Mouse (Mus musculus): ENCODE measurements around the gene Nrcam.

- TF ChIP-seq POLR2A (IDR thresholded peaks at IDR 0.05; ENCODE audit: insufficient read length, low read depth), result no peak
- no peak for TF ChIP-seq POLR2AphosphoS2 (IDR thresholded peaks at IDR 0.05; ENCODE audit: insufficient read length, low read depth)
- no peak for TF ChIP-seq USF1 (IDR thresholded peaks at IDR 0.05; ENCODE audit: low read depth)
- no peak for TF ChIP-seq SRF (IDR thresholded peaks at IDR 0.05; ENCODE audit: control insufficient read depth, insufficient read length, low read depth)
- TF ChIP-seq TCF3 (IDR thresholded peaks at IDR 0.05; ENCODE audit: insufficient read length, low read depth), result no peak
Measured at GRCm38 (mm10) chr12:44432727-44433126, 104.0 kb downstream of the Nrcam start.
